Mouse (Mus musculus): ENCODE data around the gene Spag17. TPM values are rescaled to one million over a fixed set of nuclear protein-coding genes. Genes with fewer than 3 reads are reported as not detected.

The Spag17 gene
- polyA plus RNA-seq, 1 experiment = not detected

- Histone ChIP-seq H3K79me3 (ENCODE audit: low read depth) (no peaks in the 10 kb centered on the region), H3K79me2 (ENCODE audit: control insufficient read depth, insufficient read depth) (no peaks in the 10 kb centered on the region), H3K4me3 (ENCODE audit: insufficient read depth, poor library complexity, severe bottlenecking) (no peak overlapping the region), H3K36me3 (ENCODE audit: control insufficient read depth, insufficient read depth) (no peaks in the 10 kb centered on the region), H3K27me3 (ENCODE audit: control insufficient read depth, insufficient read depth, insufficient read length) (no peaks in the 10 kb centered on the region), H3ac (ENCODE audit: control insufficient read depth, insufficient read length, low read depth) (no peak overlapping the region)
- TF ChIP-seq CEBPB (IDR thresholded peaks at IDR 0.05; ENCODE audit: low read depth) (no peak), USF1 (IDR thresholded peaks at IDR 0.05; ENCODE audit: low read depth) (no peak), MYOG (IDR thresholded peaks at IDR 0.05; ENCODE audit: control insufficient read depth, extremely low read depth, insufficient read length) (no peak), FOSL1 (IDR thresholded peaks at IDR 0.05; ENCODE audit: insufficient read depth, low read length, poor library complexity, severe bottlenecking) (no peak), MAX (IDR thresholded peaks at IDR 0.05) (no peak), MYOD1 (IDR thresholded peaks at IDR 0.05; ENCODE audit: control insufficient read depth, insufficient read length, low read depth) (no peak), CTCF (IDR thresholded peaks at IDR 0.05; ENCODE audit: control insufficient read depth, insufficient read depth, insufficient read length) (no peak)
These were observed 237.2 kb downstream of the Spag17 start for GRCm38 (mm10) chr3:100122445-100122844.

GRCm38 (mm10) chr3:100160682-100161445, 275.7 kb downstream of the Spag17 start:
- Histone ChIP-seq H3K4me3 (ENCODE audit: insufficient read depth, poor library complexity, severe bottlenecking) (peak overlapping the region; percentile 65), H3K79me3 (ENCODE audit: low read depth) (peaks cover 21% of the 10 kb centered on the region), H3K36me3 (ENCODE audit: control insufficient read depth, insufficient read depth) (peaks cover 44% of the 10 kb centered on the region), H3K79me2 (ENCODE audit: control insufficient read depth, insufficient read depth) (peaks cover 36% of the 10 kb centered on the region), H3ac (ENCODE audit: control insufficient read depth, insufficient read length, low read depth) (peak overlapping the region; percentile 57), H3K27me3 (ENCODE audit: control insufficient read depth, insufficient read depth, insufficient read length) (no peaks in the 10 kb centered on the region)
- no peak for TF ChIP-seq CEBPB (IDR thresholded peaks at IDR 0.05; ENCODE audit: low read depth)
- TF ChIP-seq FOSL1 (IDR thresholded peaks at IDR 0.05; ENCODE audit: insufficient read depth, low read length, poor library complexity, severe bottlenecking) = no peak
- TF ChIP-seq CTCF (IDR thresholded peaks at IDR 0.05; ENCODE audit: control insufficient read depth, insufficient read depth, insufficient read length) = no peak
- no peak for TF ChIP-seq USF1 (IDR thresholded peaks at IDR 0.05; ENCODE audit: low read depth)
- no peak for TF ChIP-seq MAX (IDR thresholded peaks at IDR 0.05)
- no peak for TF ChIP-seq MYOD1 (IDR thresholded peaks at IDR 0.05; ENCODE audit: control insufficient read depth, insufficient read length, low read depth)
- no peak for TF ChIP-seq MYOG (IDR thresholded peaks at IDR 0.05; ENCODE audit: control insufficient read depth, extremely low read depth, insufficient read length)

- Histone ChIP-seq H3K4me3 (ENCODE audit: insufficient read depth, poor library complexity, severe bottlenecking) (peak overlapping the region; percentile 65), H3K79me2 (ENCODE audit: control insufficient read depth, insufficient read depth) (peaks cover 36% of the 10 kb centered on the region), H3K27me3 (ENCODE audit: control insufficient read depth, insufficient read depth, insufficient read length) (no peaks in the 10 kb centered on the region), H3ac (ENCODE audit: control insufficient read depth, insufficient read length, low read depth) (peak overlapping the region; percentile 100), H3K79me3 (ENCODE audit: low read depth) (peaks cover 21% of the 10 kb centered on the region), H3K36me3 (ENCODE audit: control insufficient read depth, insufficient read depth) (peaks cover 36% of the 10 kb centered on the region)
- TF ChIP-seq USF1 (IDR thresholded peaks at IDR 0.05; ENCODE audit: low read depth) (no peak), MYOG (IDR thresholded peaks at IDR 0.05; ENCODE audit: control insufficient read depth, extremely low read depth, insufficient read length) (no peak), MYOD1 (IDR thresholded peaks at IDR 0.05; ENCODE audit: control insufficient read depth, insufficient read length, low read depth) (no peak), CTCF (IDR thresholded peaks at IDR 0.05; ENCODE audit: control insufficient read depth, insufficient read depth, insufficient read length) (no peak), CEBPB (IDR thresholded peaks at IDR 0.05; ENCODE audit: low read depth) (no peak), FOSL1 (IDR thresholded peaks at IDR 0.05; ENCODE audit: insufficient read depth, low read length, poor library complexity, severe bottlenecking) (no peak), MAX (IDR thresholded peaks at IDR 0.05) (no peak)
These were observed 276.6 kb downstream of the Spag17 start for GRCm38 (mm10) chr3:100161665-100162314.

GRCm38 (mm10) chr3:100162315-100163105, 277.3 kb downstream of the Spag17 start, which contains the start of the genes Gdap2 and Wdr3:
TSS of gene Gdap2 (plus strand) at chr3:100162381.
TSS of gene Wdr3 (minus strand) at chr3:100162407.
- H3K36me3 ChIP-seq (ENCODE audit: control insufficient read depth, insufficient read depth) = peaks cover 32% of the 10 kb centered on the region
- H3ac ChIP-seq (ENCODE audit: control insufficient read depth, insufficient read length, low read depth) = peak within 1 kb of the TSS; percentile 100
- H3K79me2 ChIP-seq (ENCODE audit: control insufficient read depth, insufficient read depth) = peaks cover 36% of the 10 kb centered on the region
- peak within 1 kb of the TSS; percentile 65 for H3K4me3 ChIP-seq (ENCODE audit: insufficient read depth, poor library complexity, severe bottlenecking)
- H3K79me3 ChIP-seq (ENCODE audit: low read depth) = peaks cover 21% of the 10 kb centered on the region
- TF ChIP-seq MYOD1 (IDR thresholded peaks at IDR 0.05; ENCODE audit: control insufficient read depth, insufficient read length, low read depth) (no peak), MAX (IDR thresholded peaks at IDR 0.05) (peak; percentile 82)
- no peaks in the 10 kb centered on the region for H3K27me3 ChIP-seq (ENCODE audit: control insufficient read depth, insufficient read depth, insufficient read length)

GRCm38 (mm10) chr3:100163556-100163955, 278.4 kb downstream of the Spag17 start:
- Histone ChIP-seq H3K27me3 (ENCODE audit: control insufficient read depth, insufficient read depth, insufficient read length) (no peaks in the 10 kb centered on the region), H3K79me2 (ENCODE audit: control insufficient read depth, insufficient read depth) (peaks cover 36% of the 10 kb centered on the region), H3K79me3 (ENCODE audit: low read depth) (peaks cover 21% of the 10 kb centered on the region), H3K36me3 (ENCODE audit: control insufficient read depth, insufficient read depth) (peaks cover 26% of the 10 kb centered on the region), H3ac (ENCODE audit: control insufficient read depth, insufficient read length, low read depth) (no peak overlapping the region), H3K4me3 (ENCODE audit: insufficient read depth, poor library complexity, severe bottlenecking) (no peak overlapping the region)
- TF ChIP-seq FOSL1 (IDR thresholded peaks at IDR 0.05; ENCODE audit: insufficient read depth, low read length, poor library complexity, severe bottlenecking) = no peak
- TF ChIP-seq USF1 (IDR thresholded peaks at IDR 0.05; ENCODE audit: low read depth) = no peak
- TF ChIP-seq MYOG (IDR thresholded peaks at IDR 0.05; ENCODE audit: control insufficient read depth, extremely low read depth, insufficient read length) = no peak
- no peak for TF ChIP-seq MYOD1 (IDR thresholded peaks at IDR 0.05; ENCODE audit: control insufficient read depth, insufficient read length, low read depth)
- no peak for TF ChIP-seq CTCF (IDR thresholded peaks at IDR 0.05; ENCODE audit: control insufficient read depth, insufficient read depth, insufficient read length)
- TF ChIP-seq CEBPB (IDR thresholded peaks at IDR 0.05; ENCODE audit: low read depth) = no peak
- no peak for TF ChIP-seq MAX (IDR thresholded peaks at IDR 0.05)

Measured in C2C12 (cell line).